Mouse (Mus musculus): ENCODE data around the gene Cxcl9. TPM values are rescaled to one million over a fixed set of nuclear protein-coding genes. Genes with fewer than 3 reads are reported as not detected.

The Cxcl9 gene
- polyA plus RNA-seq, 2 experiments, result 0.94 to 4.1 TPM

DNA sequence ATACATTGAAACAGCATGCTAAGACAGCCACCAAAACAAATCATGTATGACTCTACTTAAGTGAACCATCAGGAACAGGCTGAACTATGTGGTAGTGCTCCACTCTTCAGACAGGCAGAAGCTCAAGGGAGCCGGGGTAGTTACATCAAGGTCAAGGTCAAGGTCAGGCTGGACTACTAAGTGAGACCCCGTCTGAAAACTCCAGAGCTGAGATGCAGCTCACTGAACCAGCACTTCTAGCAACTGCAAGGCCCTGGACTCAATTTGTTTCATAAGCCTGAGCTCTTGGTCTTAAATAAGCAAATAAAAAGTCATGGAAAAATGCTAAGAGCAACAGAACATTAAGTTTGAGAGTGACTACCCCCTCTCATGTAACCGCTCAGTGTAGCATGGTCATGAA is 23.6 kb downstream of the Cxcl9 start:
- no peak for TF ChIP-seq POLR2A (IDR thresholded peaks at IDR 0.05; ENCODE audit: borderline replicate concordance, extremely low read depth, insufficient read depth, insufficient read length)
- WGBS, result 85% methylated on average over 3 of the region's 3 CpGs
- H3K4me1 ChIP-seq (ENCODE audit: control insufficient read depth, insufficient read depth, low read length), result peaks cover 5% of the 10 kb centered on the region
- peaks cover 69% of the 10 kb centered on the region for H3K36me3 ChIP-seq (ENCODE audit: control insufficient read depth, insufficient read depth, low read length)
- ATAC-seq (ENCODE audit: low FRiP score, low read depth) (no peak), DNase-seq (ENCODE audit: low spot score) (no peak)
- H3K4me3 ChIP-seq (replicated peaks; ENCODE audit: low read length), result no peak overlapping the region
- H3K4me2 ChIP-seq (replicated peaks; ENCODE audit: low read depth, low read length, severe bottlenecking), result no peak overlapping the region
- no peaks in the 10 kb centered on the region for H3K9me3 ChIP-seq (ENCODE audit: control insufficient read depth, low read length)
- H3K27me3 ChIP-seq (ENCODE audit: control insufficient read depth, insufficient read depth, low read length), result no peaks in the 10 kb centered on the region
- H3K27ac ChIP-seq (replicated peaks; ENCODE audit: low read depth, low read length), result no peak overlapping the region
- no peak overlapping the region for H3K9ac ChIP-seq (ENCODE audit: low read depth, low read length, severe bottlenecking)

DNA sequence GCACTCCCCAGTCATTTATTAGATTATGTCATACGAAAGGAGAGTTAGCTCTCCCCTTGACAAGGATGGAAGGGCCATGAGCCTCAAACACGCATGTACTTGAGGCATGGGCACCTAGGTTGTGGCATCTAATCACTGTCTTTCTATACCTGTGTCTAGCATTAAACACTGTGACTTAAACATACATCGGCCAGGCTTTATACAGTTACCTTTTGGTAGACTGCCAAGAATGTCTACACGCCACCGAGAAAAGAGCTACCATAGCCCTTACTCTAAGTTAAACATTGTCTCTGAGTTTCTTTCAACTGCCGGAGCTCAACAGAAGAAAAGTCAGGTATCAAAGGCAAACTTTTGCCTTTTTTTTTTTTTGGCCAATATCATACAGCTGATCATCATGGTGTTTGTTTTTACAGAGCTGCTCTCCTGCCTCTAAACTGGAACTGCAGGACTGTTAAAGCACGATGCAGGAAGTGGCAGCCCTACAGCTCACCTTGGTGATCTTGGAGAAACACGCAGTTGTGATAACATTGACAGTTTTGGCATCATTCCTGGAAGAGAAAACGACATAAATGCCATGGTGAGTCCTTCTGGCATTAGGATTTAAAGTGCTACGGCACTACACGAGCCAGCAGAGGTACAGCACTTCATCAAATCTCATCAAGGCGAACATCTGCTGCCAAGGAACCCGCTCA is 25.6 kb downstream of the Cxcl9 start:
- Histone ChIP-seq H3K9ac (ENCODE audit: low read depth, low read length, severe bottlenecking) (no peak overlapping the region), H3K27me3 (ENCODE audit: control insufficient read depth, insufficient read depth, low read length) (no peaks in the 10 kb centered on the region), H3K4me3 (replicated peaks; ENCODE audit: low read length) (no peak overlapping the region), H3K4me1 (ENCODE audit: control insufficient read depth, insufficient read depth, low read length) (no peaks in the 10 kb centered on the region), H3K4me2 (replicated peaks; ENCODE audit: low read depth, low read length, severe bottlenecking) (no peak overlapping the region), H3K36me3 (ENCODE audit: control insufficient read depth, insufficient read depth, low read length) (peaks cover 85% of the 10 kb centered on the region), H3K27ac (replicated peaks; ENCODE audit: low read depth, low read length) (no peak overlapping the region), H3K9me3 (ENCODE audit: control insufficient read depth, low read length) (no peaks in the 10 kb centered on the region)
- TF ChIP-seq POLR2A (IDR thresholded peaks at IDR 0.05; ENCODE audit: borderline replicate concordance, extremely low read depth, insufficient read depth, insufficient read length), result no peak
- 93% methylated on average over 13 of the region's 13 CpGs for WGBS
- ATAC-seq (ENCODE audit: low FRiP score, low read depth), result no peak
- no peak for DNase-seq (ENCODE audit: low spot score)

DNA sequence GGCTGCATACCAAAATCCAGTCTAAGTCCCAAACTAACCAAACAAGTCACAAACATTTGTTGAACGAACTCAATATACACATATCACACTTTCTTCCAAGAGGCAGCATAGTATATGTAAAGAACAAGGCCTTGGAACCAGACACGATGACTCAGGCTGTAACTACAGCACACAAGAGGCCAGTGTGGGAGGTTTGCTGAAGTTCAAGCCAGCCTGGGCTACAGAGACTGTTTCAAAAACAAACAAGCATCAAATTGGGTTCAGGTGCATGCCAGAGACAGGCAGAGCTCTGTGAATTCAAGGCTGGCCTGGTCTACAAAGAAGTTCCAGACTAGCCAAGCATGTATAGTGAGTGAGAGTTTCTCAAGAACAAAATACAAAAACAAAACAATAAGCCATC is 33.4 kb downstream of the Cxcl9 start:
- no peaks in the 10 kb centered on the region for H3K4me1 ChIP-seq (ENCODE audit: control insufficient read depth, insufficient read depth, low read length)
- ATAC-seq (ENCODE audit: low FRiP score, low read depth) (no peak), DNase-seq (ENCODE audit: low spot score) (no peak)
- TF ChIP-seq POLR2A (IDR thresholded peaks at IDR 0.05; ENCODE audit: borderline replicate concordance, extremely low read depth, insufficient read depth, insufficient read length), result no peak
- no peak overlapping the region for H3K4me3 ChIP-seq (replicated peaks; ENCODE audit: low read length)
- no peak overlapping the region for H3K27ac ChIP-seq (replicated peaks; ENCODE audit: low read depth, low read length)
- H3K9ac ChIP-seq (ENCODE audit: low read depth, low read length, severe bottlenecking), result no peak overlapping the region
- no peaks in the 10 kb centered on the region for H3K27me3 ChIP-seq (ENCODE audit: control insufficient read depth, insufficient read depth, low read length)
- H3K9me3 ChIP-seq (ENCODE audit: control insufficient read depth, low read length), result no peaks in the 10 kb centered on the region
- H3K4me2 ChIP-seq (replicated peaks; ENCODE audit: low read depth, low read length, severe bottlenecking), result no peak overlapping the region
- WGBS, result 84% methylated on average over 2 of the region's 2 CpGs
- H3K36me3 ChIP-seq (ENCODE audit: control insufficient read depth, insufficient read depth, low read length), result peaks cover 88% of the 10 kb centered on the region

DNA sequence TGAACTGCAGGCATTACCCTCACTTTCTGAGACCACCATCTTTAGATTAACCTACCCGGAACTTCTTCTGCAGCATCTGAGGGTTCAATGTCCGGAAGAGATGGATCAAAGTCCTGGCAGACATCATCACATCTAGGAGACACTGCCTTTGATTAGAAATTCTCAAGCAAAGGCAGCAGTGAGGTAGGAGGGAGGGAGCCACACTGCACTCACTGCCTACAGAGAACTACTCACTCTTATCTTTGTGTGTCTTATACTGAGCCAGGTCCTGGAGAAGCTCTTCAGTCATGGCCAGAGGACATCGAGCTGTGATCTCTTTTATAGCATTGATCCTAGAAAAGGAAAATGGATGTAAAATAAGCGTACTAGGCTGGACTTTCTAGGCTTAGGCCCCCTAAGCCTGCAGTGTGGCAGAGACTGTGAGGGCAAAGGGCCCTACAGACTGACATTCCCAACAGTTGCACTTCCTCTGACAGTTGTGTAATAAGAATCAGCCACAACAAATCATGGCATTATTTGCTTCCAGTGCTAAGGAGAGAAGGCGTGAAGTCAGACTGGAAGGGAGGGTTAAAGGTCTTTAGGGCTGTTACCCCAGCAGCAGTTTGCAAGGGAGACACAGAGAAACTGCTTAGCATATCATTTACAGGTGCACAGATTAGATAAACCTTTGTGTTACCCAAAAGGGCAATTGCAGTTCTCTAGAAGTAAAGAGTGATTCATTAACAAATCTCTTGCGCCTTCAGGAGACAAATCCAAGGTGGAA is 36.0 kb downstream of the Cxcl9 start:
- 90% methylated on average over 6 of the region's 6 CpGs for WGBS
- no peak for DNase-seq (ENCODE audit: low spot score)
- no peaks in the 10 kb centered on the region for H3K9me3 ChIP-seq (ENCODE audit: control insufficient read depth, low read length)
- no peak overlapping the region for H3K4me2 ChIP-seq (replicated peaks; ENCODE audit: low read depth, low read length, severe bottlenecking)
- no peaks in the 10 kb centered on the region for H3K27me3 ChIP-seq (ENCODE audit: control insufficient read depth, insufficient read depth, low read length)
- H3K9ac ChIP-seq (ENCODE audit: low read depth, low read length, severe bottlenecking), result no peak overlapping the region
- H3K36me3 ChIP-seq (ENCODE audit: control insufficient read depth, insufficient read depth, low read length), result peaks cover 91% of the 10 kb centered on the region
- no peak for ATAC-seq (ENCODE audit: low FRiP score, low read depth)
- H3K4me1 ChIP-seq (ENCODE audit: control insufficient read depth, insufficient read depth, low read length), result no peaks in the 10 kb centered on the region
- H3K4me3 ChIP-seq (replicated peaks; ENCODE audit: low read length), result no peak overlapping the region
- no peak overlapping the region for H3K27ac ChIP-seq (replicated peaks; ENCODE audit: low read depth, low read length)
- no peak for TF ChIP-seq POLR2A (IDR thresholded peaks at IDR 0.05; ENCODE audit: borderline replicate concordance, extremely low read depth, insufficient read depth, insufficient read length)

DNA sequence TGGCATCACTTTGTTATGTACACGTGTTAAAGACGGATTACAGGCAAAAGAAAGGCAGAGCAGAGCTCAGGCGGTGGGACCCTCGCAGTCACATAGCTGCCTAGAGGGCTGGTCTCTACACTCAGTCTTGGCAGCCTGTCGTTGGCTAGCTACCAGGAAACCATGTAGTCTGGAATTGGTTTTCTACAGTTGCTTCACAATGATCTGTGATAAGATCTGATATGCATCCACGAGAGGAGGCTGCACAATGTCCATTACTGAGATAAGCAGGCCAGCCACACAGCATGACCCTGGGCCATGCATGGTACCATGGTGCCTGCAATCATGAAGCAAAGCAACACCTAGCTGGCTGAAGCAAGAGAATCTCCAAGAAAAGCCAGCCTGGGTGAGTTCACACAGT is 40.0 kb downstream of the Cxcl9 start:
- 87% methylated on average over 6 of the region's 6 CpGs for WGBS
- TF ChIP-seq POLR2A (IDR thresholded peaks at IDR 0.05; ENCODE audit: borderline replicate concordance, extremely low read depth, insufficient read depth, insufficient read length), result no peak
- H3K27me3 ChIP-seq (ENCODE audit: control insufficient read depth, insufficient read depth, low read length), result no peaks in the 10 kb centered on the region

More for the DNA sequence above, 40.0 kb downstream of the Cxcl9 start:
- Histone ChIP-seq H3K9me3 (ENCODE audit: control insufficient read depth, low read length) (no peaks in the 10 kb centered on the region), H3K36me3 (ENCODE audit: control insufficient read depth, insufficient read depth, low read length) (peaks cover 74% of the 10 kb centered on the region), H3K9ac (ENCODE audit: low read depth, low read length, severe bottlenecking) (no peak overlapping the region), H3K4me3 (replicated peaks; ENCODE audit: low read length) (no peak overlapping the region), H3K27ac (replicated peaks; ENCODE audit: low read depth, low read length) (no peak overlapping the region), H3K4me1 (ENCODE audit: control insufficient read depth, insufficient read depth, low read length) (no peaks in the 10 kb centered on the region), H3K4me2 (replicated peaks; ENCODE audit: low read depth, low read length, severe bottlenecking) (no peak overlapping the region)
- DNase-seq (ENCODE audit: low spot score), result no peak
- no peak for ATAC-seq (ENCODE audit: low FRiP score, low read depth)

Data from limb, embryonic 14.5 days (tissue).